Mouse (Mus musculus): Measurements from ENCODE around the gene Minpp1. TPM values are rescaled to one million over a fixed set of nuclear protein-coding genes. Genes with fewer than 3 reads are reported as not detected.

Minpp1 gene
- total and polyA plus RNA-seq, 2 experiments = 35.3 to 53.9 TPM

DNA sequence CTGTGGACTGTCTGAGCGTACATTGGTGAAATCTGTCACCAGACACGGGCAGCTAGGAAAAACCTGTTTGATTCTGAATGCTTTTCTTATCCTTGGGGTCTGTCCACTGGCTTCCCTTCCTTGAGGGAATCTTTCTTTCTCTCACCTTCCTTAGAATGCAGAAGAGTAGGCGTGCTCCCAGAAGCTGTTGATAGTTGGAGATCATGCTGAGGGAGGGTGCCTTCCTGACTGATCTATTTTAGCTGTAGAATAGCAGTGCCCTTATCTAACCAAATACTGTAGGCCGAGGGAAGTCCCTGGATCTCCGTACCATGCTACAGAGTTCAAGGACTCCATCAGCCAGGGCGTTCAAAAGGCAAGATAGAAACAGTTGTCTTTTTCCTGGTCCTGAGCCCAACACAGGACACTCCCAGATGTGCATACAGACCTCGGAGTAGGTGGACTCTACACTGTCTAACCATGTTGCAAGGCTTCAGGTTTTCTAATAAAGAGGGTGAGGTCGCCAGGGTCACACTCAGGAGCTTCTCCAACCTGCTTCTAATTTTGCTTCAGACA is 37.3 kb downstream of the Minpp1 start:
- Histone ChIP-seq H3K9ac (ENCODE audit: low read depth, low read length) (no peak overlapping the region), H3K36me3 (ENCODE audit: control insufficient read depth, insufficient read depth, low read length) (no peaks in the 10 kb centered on the region; the same call in 1 of the 2 replicates), H3K79me2 (ENCODE audit: control insufficient read depth, insufficient read depth, low read length) (0 out of 2 replicates have a peak, but pooled peaks cover 3% of the 10 kb centered on the region), H3K27ac (replicated peaks; ENCODE audit: insufficient read depth, low read depth, low read length) (peak overlapping the region; percentile 63), H3K27me3 (ENCODE audit: control insufficient read depth, insufficient read depth, low read length) (no peaks in the 10 kb centered on the region), H3K4me1 (ENCODE audit: control insufficient read depth, insufficient read depth, low read length) (peaks cover 27% of the 10 kb centered on the region), H3K4me3 (ENCODE audit: insufficient read depth, low read depth, low read length) (no peak overlapping the region)
- no peak for TF ChIP-seq CTCF (IDR thresholded peaks at IDR 0.05; ENCODE audit: low read depth, low read length)
- WGBS = 30% methylated on average over 8 of the region's 8 CpGs
- peak; percentile 93 for DNase-seq (ENCODE audit: extremely low read depth, low read depth, low spot score)

GRCm38 (mm10) chr19:32523769-32524515 is 38.4 kb downstream of the Minpp1 start:
- H3K4me3 ChIP-seq (ENCODE audit: insufficient read depth, low read depth, low read length) = no peak overlapping the region
- H3K27ac ChIP-seq (replicated peaks; ENCODE audit: insufficient read depth, low read depth, low read length) = peak overlapping the region; percentile 64; the same call in 1 of the 2 replicates

DNA sequence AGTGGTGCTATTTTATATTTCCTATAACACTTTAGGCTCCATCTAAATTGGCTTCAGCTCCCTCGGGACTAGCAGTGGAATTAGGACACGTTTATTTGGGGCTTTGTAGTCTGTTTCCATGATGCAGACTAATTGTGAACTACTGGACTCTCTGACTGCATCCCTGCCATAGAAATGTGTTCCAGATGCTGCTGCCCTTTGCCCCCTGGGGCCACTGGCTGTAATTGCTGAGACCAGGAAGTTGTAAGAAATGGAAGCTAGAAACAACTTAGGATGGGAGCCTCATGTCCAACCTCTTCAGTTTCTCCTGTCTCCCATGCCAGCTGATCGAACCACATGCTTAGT is 38.9 kb downstream of the Minpp1 start:
- Histone ChIP-seq H3K9ac (ENCODE audit: low read depth, low read length) (no peak overlapping the region), H3K4me1 (ENCODE audit: control insufficient read depth, insufficient read depth, low read length) (peaks cover 29% of the 10 kb centered on the region), H3K4me3 (ENCODE audit: insufficient read depth, low read depth, low read length) (no peak overlapping the region), H3K27me3 (ENCODE audit: control insufficient read depth, insufficient read depth, low read length) (no peaks in the 10 kb centered on the region), H3K36me3 (ENCODE audit: control insufficient read depth, insufficient read depth, low read length) (no peaks in the 10 kb centered on the region), H3K27ac (replicated peaks; ENCODE audit: insufficient read depth, low read depth, low read length) (peak overlapping the region; percentile 64), H3K79me2 (ENCODE audit: control insufficient read depth, insufficient read depth, low read length) (0 out of 2 replicates have a peak, but pooled peaks cover 3% of the 10 kb centered on the region)
- no peak for TF ChIP-seq POLR2A (IDR thresholded peaks at IDR 0.05; ENCODE audit: extremely low read depth, insufficient read depth, low read length)
- no peak for TF ChIP-seq CTCF (IDR thresholded peaks at IDR 0.05; ENCODE audit: low read depth, low read length)
- DNase-seq (ENCODE audit: extremely low read depth, low read depth, low spot score) = peak; percentile 86
- 43% methylated on average over 3 of the region's 3 CpGs for WGBS

More at GRCm38 (mm10) chr19:32523769-32524515, 38.4 kb downstream of the Minpp1 start:
- Histone ChIP-seq H3K36me3 (ENCODE audit: control insufficient read depth, insufficient read depth, low read length) (no peaks in the 10 kb centered on the region), H3K4me1 (ENCODE audit: control insufficient read depth, insufficient read depth, low read length) (peaks cover 27% of the 10 kb centered on the region), H3K27me3 (ENCODE audit: control insufficient read depth, insufficient read depth, low read length) (no peaks in the 10 kb centered on the region), H3K9ac (ENCODE audit: low read depth, low read length) (no peak overlapping the region), H3K79me2 (ENCODE audit: control insufficient read depth, insufficient read depth, low read length) (0 out of 2 replicates have a peak, but pooled peaks cover 3% of the 10 kb centered on the region)
- TF ChIP-seq POLR2A (IDR thresholded peaks at IDR 0.05; ENCODE audit: extremely low read depth, insufficient read depth, low read length) = no peak
- TF ChIP-seq CTCF (IDR thresholded peaks at IDR 0.05; ENCODE audit: low read depth, low read length) = no peak
- DNase-seq (ENCODE audit: extremely low read depth, low read depth, low spot score) = no peak
- WGBS = 80% methylated on average over 14 of the region's 14 CpGs

- peak; percentile 95 for DNase-seq (ENCODE audit: extremely low read depth, low read depth, low spot score)
- Histone ChIP-seq H3K4me1 (ENCODE audit: control insufficient read depth, insufficient read depth, low read length) (peaks cover 37% of the 10 kb centered on the region), H3K27ac (replicated peaks; ENCODE audit: insufficient read depth, low read depth, low read length) (peak overlapping the region; percentile 100), H3K27me3 (ENCODE audit: control insufficient read depth, insufficient read depth, low read length) (no peaks in the 10 kb centered on the region), H3K9ac (ENCODE audit: low read depth, low read length) (peak overlapping the region; percentile 91), H3K79me2 (ENCODE audit: control insufficient read depth, insufficient read depth, low read length) (0 out of 2 replicates have a peak, but pooled peaks cover 3% of the 10 kb centered on the region), H3K4me3 (ENCODE audit: insufficient read depth, low read depth, low read length) (peak overlapping the region; percentile 55), H3K36me3 (ENCODE audit: control insufficient read depth, insufficient read depth, low read length) (no peaks in the 10 kb centered on the region)
- TF ChIP-seq POLR2A (IDR thresholded peaks at IDR 0.05; ENCODE audit: extremely low read depth, insufficient read depth, low read length) = no peak
- TF ChIP-seq CTCF (IDR thresholded peaks at IDR 0.05; ENCODE audit: low read depth, low read length) = no peak
- WGBS = 22% methylated on average over 5 of the region's 5 CpGs
Measured at GRCm38 (mm10) chr19:32527139-32527538, 41.6 kb downstream of the Minpp1 start.

DNA sequence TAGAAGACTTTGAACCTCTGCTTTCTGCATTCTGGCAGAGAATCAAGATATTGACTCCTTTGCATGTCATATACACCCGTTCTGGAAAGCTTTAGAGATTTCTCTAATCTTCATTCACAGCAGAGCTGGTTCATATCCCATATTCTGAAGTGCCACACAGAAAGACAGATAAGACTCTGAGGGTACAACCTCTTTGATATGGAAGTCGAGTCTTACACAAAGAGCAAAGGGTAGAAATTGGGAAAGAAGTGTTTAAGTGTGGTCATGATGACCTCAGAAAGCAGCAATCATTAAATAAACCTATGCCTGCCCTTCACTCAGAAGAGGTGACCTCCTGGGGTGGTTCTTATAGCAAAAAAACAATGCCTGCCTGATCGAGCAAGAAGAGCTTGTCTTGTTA is 43.2 kb downstream of the Minpp1 start:
- Histone ChIP-seq H3K27me3 (ENCODE audit: control insufficient read depth, insufficient read depth, low read length) (no peaks in the 10 kb centered on the region), H3K4me1 (ENCODE audit: control insufficient read depth, insufficient read depth, low read length) (peaks cover 34% of the 10 kb centered on the region), H3K9ac (ENCODE audit: low read depth, low read length) (no peak overlapping the region), H3K4me3 (ENCODE audit: insufficient read depth, low read depth, low read length) (no peak overlapping the region), H3K79me2 (ENCODE audit: control insufficient read depth, insufficient read depth, low read length) (0 out of 2 replicates have a peak, but pooled peaks cover 3% of the 10 kb centered on the region), H3K27ac (replicated peaks; ENCODE audit: insufficient read depth, low read depth, low read length) (0 out of 2 replicates have a peak overlapping the region, but pooled peaks have one; percentile 38), H3K36me3 (ENCODE audit: control insufficient read depth, insufficient read depth, low read length) (no peaks in the 10 kb centered on the region)
- WGBS = 15% methylated on average over 3 of the region's 3 CpGs
- TF ChIP-seq CTCF (IDR thresholded peaks at IDR 0.05; ENCODE audit: low read depth, low read length) (no peak), POLR2A (IDR thresholded peaks at IDR 0.05; ENCODE audit: extremely low read depth, insufficient read depth, low read length) (no peak)
- peak; percentile 85 for DNase-seq (ENCODE audit: extremely low read depth, low read depth, low spot score)

Measured in liver, adult 2 months (tissue).